Mouse (Mus musculus): ENCODE data around the gene Slc38a1.

The Slc38a1 gene

DNA sequence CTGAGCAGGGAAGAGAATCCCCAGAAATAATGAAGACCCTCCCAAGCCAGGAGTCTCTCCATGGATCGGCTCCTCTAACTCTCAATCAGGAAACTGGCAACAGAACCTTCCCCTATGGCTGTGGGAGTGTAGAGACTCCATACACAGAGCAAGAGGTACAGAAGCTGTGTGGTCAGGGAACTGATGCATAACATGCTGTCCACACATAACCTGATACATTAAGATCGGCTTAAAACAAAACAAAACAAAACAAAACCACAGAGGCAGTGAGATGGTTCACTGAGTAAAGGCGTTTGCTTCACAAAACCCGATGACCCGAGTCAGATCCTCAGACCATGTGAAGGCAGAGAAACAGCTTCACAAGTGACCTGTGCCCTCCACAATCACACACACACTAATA lies 35.3 kb downstream of the Slc38a1 start:
- DNase-seq: no peak

DNA sequence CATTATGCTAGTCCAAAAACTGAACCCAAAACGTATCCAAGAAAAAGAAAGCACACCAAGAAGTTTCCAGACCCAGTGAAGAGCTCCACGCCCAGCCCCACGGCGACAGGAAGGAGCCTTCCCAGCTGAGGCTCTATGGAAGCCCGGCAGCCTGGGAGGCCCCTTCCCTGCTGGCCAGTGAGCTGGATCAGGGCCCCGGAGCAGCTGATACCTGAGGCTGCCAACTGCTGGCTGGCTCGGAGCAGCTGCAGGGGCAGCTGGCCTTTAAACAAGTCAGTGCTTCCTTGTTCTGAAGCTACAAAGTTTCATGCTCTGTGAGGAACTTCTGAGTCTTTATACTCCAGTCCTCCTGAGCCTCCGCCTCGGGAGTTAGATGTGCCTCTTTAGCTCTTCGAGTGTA lies 38.4 kb downstream of the Slc38a1 start:
- peak; percentile 61 for DNase-seq

DNA sequence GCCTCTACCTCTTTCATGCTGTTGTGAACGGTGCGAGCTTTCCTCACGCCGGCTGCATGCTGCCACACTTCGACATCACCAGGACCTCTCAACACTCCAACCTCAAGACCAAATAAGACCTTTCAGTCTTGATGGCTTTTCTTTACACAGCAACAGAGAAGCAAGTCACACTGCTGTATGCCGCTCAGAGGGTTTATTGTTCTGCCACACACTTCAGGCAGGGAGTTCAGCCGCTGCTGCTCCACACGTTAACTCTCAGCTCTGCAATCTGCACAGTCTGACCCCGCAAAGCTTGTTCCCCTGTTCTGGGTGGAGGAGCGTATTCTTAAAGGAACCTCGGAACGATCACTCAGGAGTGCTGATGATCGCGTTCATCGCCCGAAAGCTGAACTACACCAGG lies 40.7 kb downstream of the Slc38a1 start:
- DNase-seq: no peak

DNA sequence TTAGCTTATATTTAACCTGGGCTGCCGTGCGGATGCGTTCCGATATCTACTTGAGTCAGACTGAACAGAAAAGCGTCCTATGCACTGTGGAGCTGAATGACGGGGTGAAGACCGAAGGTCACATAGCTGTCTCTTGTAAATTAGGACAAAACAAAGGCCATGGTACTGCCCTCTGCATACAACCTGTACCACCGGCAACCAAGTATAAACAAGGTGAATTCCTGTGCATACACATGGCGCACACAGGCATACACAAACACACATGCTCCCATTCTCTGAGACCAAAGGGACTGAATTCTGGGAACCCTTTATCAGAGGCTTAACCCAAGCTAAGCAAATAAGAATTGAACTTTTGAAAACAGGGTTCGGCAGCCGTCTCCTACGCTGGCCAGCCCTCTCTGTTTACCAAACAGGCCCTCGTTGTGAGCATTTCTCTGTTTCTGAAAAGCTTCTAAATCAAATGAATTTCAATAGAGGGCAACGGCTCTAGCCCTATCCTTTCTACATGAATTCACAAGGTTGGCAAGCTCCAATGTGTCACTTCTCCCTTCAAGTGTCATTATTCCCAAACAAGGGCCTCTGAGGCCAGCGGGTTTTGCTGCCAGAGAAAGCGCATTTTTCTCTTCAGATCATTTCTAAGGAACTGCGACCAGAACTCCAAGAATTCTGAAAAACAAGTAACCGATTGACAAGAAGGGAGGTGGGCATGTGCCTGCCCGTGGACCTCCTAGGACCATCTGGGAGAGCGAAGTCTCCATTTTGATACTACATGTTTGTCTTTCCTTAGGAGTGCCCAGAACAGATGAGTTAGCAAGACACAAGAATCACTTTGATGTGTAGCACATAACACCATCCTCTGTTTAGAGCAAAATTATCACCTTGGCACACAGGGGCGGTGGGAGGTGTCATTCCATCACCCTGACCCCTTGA lies 42.6 kb downstream of the Slc38a1 start:
- DNase-seq: peak; percentile 41

DNA sequence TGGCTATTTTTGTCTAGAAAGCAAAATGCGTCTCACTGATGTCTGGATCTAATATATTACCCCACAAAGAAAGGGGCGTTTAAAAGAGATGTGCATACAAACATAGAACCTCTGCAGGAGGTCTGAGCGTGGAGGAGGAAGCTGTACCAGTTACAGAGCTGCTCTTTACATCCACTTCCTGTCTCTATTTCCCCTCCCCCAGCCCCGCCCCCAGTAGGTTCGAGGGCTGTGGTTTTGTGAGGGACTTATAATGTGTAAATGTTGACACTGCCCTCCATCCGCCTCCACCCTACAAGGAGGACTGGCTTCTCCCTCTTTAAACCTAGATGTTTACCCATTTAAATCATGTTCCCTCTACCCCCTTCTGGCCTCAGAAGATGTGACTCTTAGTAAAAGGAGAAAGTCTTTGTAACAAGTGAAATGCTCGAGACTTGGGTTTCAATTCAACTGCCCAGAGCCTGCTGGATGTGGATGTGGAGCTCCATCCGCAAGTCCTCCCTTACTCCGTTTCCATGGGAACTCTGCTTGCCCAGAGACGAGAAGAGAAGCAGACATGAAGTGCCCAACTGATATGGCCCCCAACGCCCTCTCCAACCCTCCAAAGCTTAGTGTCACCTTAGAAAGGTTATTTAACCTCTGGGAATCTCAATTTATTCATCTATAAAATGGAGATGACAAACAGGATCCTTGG lies 43.7 kb downstream of the Slc38a1 start:
- no peak for DNase-seq

DNA sequence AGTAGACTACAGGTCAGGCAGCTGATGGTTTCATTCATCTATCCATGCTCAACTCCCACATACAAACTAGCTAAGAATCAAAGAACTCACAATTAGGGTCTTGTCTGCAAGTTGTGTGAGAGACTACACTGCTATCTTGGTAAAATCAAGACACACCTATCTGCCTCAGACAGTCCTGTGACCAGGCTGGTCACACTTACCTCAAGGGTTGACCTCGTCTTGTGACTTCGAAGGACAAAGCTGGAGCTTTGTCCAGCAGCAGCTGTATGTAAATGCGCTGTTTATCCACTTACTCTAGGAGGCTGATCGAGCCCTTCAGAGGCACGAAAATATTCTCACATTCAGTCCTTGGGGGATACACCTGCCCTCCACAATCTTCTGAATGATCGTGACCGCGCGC lies 45.6 kb downstream of the Slc38a1 start:
- no peak for DNase-seq

DNA sequence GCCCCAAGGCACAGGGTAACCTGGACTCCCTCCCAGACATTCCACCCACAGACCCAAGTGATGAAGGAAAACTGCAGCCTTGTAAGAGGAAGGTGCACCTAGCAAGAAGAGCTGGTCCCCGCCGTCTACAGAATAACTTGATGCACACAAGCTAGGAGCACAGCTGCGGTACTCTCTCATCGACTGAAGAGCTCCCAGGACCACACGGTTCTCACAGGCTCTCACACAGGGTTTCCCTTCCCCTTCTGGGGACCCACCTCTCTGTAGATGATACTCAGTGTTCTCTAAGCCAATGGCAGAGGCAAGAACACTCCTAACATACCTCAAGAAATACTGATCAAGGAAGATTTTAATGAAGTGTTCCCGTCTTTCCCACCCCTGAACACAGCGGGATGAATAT lies 48.4 kb downstream of the Slc38a1 start:
- DNase-seq: no peak

DNA sequence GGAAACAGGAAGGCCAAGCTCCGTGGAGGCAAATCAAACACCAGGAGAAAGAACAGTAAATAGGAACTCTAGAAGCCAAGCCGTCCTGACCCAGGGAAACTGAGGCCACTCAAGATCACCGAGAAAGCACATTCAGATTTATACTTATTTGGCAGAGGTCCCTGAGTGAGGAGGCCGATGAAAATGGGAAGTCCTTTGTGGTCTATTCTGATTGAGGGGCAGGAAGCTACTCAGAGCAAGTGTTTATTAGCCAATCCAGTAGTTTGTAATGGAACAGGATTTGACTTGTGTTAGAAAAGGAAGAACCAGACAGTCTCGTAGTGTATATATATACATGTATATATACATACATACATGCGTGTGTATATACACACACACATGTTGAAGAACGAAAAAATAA lies 48.8 kb downstream of the Slc38a1 start:
- no peak for DNase-seq

DNA sequence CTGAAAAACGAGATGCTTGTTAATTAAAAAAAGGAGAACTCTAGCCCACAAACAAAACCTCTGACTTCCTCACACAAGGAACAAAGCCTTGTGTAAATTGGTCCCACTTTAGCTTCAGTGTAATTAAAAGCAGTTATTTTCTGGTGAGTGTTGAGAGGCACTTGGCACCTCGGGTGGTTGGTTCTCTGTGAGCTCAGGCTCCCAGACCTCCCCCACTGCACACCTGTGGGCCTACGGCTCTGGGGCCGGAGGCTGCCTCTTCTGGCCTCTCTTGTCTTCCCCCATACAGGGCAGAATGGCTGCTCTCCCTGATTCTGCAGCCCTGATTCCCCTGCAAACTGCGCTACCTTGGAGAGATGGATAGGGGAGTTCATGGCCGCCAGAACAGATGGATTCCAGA lies 49.3 kb downstream of the Slc38a1 start:
- no peak for DNase-seq

DNA sequence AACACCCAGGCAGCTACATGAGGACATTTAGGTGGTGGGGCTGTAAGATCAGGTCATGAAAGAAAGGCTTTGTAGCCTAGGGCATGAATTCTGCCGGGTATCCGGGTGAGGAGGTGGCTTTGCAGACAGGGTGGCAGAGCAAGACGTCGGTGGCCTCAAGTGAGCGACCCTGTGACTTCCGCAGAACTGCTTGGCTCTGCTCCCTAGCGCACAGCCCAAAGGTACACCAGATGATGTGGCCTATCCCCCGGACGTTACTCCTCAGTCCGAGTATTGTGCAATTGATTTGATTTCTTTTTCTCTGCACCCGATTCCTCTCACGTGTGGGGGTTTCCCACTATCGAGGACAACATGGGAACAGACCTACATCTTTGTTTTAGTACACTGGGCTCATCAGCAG lies 49.7 kb downstream of the Slc38a1 start:
- no peak for DNase-seq

DNA sequence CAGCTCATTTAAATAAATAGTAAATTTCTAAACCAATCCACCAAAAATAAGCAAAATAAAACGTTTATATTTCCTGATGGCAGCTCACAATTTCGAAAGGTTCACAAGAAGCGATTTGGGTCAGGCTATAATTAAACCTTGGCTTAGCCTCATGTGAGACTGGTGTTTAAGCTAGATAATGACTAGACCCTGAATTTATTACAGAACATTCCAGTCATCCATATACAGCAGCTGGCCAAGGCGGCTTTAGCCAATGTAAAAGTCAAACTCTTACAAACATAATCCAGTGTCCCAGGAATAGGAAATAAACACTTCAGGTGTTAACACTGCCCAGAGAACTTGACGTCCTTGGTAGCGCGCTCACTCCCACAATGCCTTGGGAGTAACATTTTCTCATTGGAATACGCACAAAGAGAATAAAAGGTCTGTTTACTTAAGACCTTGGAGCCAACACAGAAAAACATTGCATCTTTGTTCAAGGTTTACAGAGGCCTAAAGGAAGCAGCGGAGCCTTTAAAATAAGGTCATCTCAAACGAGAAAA lies 50.8 kb downstream of the Slc38a1 start:
- no peak for DNase-seq

DNA sequence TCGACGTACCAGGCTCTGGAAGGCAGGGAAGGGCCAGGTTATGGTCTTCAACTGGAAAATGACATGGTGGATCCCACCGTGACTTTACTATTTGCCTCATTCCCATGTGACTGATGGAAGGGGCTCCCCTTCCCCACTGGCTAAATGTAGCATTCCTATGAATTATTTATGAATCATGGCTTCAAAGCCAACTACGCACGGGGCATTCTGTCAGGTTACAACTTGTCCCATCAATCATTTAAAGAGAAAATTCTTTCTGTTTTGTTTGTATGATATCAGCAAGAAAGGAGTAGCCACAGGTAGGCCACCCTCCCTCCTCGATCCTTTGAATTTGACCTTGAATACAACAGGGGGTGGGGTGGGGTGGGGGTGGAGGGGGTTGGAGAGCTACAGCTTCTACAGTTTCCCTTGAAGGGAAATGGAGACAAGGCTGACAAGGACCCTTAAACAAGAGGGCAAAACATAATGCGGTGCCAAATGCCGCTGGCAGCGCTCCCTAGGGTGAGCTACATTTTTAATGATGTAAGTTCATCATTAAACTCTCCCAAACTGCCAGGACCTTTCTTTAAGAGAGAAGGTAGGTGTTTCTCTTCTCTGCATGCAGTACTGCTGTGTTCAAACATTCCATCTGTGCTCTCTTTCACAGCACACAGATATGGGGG lies 53.6 kb downstream of the Slc38a1 start:
- DNase-seq: no peak

DNA sequence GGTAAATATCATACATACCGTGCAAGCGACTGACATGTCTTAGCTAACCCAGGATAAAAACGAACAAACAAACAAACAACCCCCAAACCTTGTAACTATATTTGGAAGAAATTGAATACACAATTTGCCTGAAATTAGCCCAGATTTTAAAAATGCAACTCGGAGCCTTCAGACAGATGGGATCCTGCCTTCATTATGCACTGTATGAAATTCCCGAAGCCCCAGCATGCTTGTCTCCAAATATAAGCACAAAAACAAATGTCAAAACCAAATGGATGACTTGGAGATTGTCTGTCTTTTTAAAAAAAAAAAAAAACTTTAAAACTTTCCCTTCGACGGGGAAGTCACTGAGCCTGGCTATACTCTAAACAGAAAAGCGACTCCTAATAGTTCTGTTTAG lies 54.7 kb downstream of the Slc38a1 start:
- peak; percentile 46 for DNase-seq

DNA sequence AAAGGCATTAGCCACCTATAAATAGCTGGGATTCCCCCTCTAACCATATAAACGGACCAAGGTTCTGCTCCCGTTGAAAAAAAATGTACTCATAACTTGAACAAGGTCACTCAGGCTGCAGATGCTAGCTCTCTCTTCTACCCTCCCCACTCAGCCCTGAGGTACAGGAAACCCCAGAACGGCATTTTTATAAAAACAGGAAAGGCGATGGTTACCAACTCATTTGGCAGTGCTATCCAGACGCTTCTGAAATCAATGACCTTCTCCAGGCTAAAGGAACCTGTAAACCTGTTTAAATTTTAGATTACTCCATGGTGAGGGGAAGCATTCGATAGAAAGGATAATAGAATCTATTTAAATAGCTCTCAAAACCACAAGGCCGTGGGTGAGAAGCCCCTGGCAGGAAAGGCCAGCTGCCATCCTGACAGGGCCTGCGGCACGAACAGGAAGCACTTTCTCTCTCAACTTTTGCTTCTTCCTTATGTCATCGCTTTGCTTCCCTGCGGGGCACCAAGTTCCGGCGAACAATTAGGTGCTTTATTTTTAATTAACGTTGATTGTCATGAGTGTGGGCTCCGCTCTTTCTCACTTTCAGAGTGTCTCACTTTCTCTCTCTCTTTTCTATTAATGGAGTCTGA lies 59.2 kb downstream of the Slc38a1 start:
- DNase-seq: no peak

DNA sequence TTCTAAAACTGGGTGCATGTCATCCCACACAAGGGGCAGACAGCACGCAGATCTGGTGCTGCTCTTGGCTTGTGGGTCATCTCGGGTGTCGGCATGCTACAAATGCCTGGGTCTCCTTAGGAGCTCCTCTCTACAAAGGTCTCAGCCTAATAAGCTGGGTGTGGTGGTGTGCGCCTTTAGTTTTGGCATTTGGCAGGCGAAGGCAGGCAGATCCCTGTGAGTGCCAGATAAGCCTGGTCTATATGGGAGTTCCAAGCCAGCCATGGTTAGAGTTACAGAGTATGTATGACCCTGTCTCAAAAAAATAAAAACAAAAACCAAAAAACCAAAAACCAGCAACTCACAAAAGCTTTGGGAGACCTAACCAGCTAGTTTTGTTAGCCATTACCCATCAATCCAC lies 65.7 kb downstream of the Slc38a1 start:
- no peak for DNase-seq

DNA sequence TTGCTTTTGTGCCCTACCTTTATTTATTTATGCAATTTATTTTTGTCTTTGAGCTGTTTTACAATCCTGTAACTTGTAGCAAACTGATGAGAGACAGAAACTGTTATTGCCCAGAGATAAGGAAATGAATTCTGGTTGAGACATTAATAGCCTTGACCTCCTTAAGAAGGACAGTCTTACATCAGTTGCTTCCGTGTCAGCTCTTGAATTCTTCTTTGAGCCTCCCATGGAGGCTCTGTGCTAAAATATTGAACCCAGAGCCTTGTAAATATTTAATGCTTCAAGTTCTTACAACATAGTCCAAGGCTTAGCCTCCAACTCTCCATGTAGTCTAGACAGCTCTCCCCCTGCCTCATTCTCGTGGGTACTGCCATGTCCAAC lies 73.7 kb downstream of the Slc38a1 start:
- no peak for DNase-seq

DNA sequence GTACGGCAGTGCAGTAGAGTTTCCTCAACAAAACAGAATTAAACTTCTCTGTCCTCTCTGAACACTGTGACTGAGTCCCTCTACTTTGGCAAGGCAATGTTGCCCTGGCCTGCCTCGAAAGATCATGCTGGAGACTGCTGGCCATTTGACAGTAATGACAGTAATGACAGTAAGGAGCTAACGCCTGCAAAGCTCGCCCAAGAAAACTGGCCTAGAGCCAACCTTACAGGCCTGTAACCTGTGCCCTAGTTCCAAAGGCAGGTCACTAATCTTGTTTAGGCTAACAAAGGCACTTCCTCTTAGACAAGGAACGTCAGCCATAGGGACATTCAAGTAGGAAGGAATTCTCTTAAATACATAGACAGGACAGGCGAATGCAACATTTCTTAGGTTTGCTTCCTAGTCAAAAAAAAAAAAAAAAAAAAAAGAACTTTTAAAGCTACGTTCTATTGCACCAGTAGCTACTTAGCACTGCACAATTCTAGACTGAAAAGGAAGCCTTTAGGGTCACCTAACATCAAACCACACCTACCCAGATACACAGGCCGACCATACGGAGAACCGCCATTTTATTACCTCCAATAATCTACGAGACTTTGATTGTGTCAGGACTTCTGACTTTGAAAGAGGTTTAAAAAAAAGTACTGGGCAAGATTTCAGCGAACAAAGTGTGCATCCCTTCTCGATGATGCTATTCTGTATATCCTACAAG lies 74.3 kb downstream of the Slc38a1 start:
- no peak for DNase-seq

DNA sequence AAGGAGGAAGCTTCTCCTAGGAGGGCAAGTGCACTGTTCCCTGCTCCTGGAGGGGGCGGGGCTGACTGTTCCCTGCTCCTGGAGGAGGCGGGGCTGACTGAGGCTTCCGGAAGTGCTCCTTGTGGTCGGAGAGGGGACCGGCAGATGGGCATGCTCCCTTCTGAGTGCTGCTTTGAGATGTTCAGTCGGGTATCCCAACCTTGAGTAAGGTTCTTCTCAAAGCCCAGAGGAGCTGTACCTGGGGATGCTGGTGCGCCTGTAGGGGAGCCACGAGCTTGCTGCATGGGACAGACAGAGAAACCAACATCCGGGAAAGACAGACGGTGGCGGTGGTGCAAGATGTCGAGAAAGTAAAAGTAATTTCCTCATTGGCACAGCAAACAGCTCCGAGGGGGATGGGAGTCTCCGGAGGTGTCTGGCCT lies 75.9 kb downstream of the Slc38a1 start:
- peak; percentile 71 for DNase-seq

DNA sequence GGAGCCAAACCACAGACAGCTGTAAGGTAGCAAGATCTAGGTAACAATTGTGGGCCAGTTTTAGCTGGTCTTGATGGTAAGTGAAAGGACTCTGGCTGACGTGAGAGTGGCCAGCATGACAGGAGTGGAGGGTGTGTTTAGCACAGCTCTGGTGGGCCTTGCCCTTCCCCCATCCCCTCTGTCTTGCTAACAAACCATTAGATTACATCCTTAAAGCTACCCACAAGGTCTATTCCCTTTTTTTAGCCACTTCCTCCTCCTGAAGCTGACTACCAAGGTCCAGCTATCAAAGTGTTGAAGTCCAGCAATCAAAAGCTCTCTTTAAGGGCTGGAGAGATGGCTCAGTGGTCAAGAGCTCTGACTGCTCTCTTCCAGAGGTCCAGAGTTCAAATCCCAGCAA lies 78.9 kb downstream of the Slc38a1 start:
- no peak for DNase-seq

DNA sequence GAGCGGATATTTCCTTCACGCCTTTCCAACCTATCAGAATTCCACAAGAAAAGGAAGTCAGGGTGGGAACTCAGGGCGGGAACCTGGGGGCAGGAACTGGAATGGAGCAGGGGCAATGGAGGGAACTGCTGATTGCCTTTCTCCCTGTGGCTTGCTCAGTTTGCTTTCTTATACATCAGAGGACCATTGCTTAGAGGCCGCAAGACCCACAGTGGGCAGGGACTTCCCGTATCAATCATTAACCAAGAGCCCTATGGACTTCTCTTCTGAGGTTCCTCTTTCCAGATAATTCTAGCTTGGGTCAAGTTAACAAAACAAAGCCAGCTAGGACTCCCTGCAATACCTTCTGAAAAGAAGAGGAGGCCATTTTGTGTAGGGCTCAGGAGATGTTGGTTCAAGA lies 80.2 kb downstream of the Slc38a1 start:
- no peak for DNase-seq

DNA sequence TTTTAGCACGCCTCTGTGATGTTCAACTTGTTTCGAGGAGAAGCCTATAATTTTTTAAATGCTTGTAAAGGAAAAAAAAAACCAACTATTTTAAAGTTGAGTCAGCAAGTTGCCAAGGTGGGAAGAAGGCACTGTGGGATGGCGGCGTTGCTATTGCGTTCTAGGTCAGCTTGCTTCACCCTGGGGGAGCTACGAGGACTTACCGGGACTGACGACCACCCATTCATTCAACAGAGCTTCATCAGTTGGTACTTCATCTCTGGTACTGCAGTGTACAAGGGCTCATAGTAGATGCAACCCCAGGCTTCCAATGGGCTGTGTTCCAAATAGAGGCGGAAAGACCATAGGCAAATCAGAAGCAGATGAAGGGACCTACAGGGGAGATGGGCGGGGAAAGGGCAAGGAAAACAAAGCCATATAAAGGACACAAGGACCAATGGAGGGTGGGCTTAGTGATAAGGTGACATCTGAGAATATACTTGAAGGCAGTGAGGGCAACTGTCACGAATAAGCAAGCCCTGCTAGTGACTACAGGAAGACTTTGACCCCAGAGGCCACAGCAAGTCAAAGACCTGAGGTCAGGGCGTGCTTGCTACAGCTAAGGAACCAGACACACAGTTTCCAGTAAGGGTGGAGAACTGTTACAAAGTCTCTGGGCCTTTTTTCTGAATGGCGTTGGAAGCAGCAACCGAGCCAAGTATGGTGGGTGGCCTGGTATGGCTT lies 82.0 kb downstream of the Slc38a1 start:
- no peak for DNase-seq
